Mouse (Mus musculus): Measurements from ENCODE around the gene Dusp11.
"Not testable (repeated sequence)": the region's sequence is repeated elsewhere in the genome, so short reads cannot be mapped to it uniquely, and the experiment has no call there.

Dusp11 gene

GRCm38 (mm10) chr6:85961101-85962091 is at the start of gene Dusp11:
Gene Dusp11, minus strand, starts transcription at chr6:85961667.
- DNase-seq (ENCODE audit: low spot score in 2 of 2) = peak; percentile 92

- peak in 1 of 2 experiments; percentile 13 for DNase-seq (ENCODE audit: low spot score in 2 of 2)
Observed at GRCm38 (mm10) chr6:86009980-86010379, 48.5 kb upstream of the Dusp11 start.

- DNase-seq (ENCODE audit: low spot score in 2 of 2) = peak; percentile 25 to 51
Observed at GRCm38 (mm10) chr6:86004271-86005148, 43.0 kb upstream of the Dusp11 start.

- no peak for DNase-seq (ENCODE audit: low spot score in 2 of 2)
Observed at GRCm38 (mm10) chr6:86003405-86003925, 42.0 kb upstream of the Dusp11 start.

- DNase-seq (ENCODE audit: low spot score in 2 of 2) = not testable (repeated sequence)
Observed at GRCm38 (mm10) chr6:85990774-85991173, 29.3 kb upstream of the Dusp11 start.

- DNase-seq (ENCODE audit: low spot score in 2 of 2) = not testable (repeated sequence)
Observed at GRCm38 (mm10) chr6:85989570-85989969, 28.1 kb upstream of the Dusp11 start.

- no peak for DNase-seq (ENCODE audit: low spot score in 2 of 2)
Observed at GRCm38 (mm10) chr6:85984351-85984750, 22.9 kb upstream of the Dusp11 start.

GRCm38 (mm10) chr6:85978736-85979135 is 17.3 kb upstream of the Dusp11 start:
- DNase-seq (ENCODE audit: low spot score in 2 of 2) = not testable (repeated sequence)

GRCm38 (mm10) chr6:85976242-85976641 is 14.8 kb upstream of the Dusp11 start:
- no peak for DNase-seq (ENCODE audit: low spot score in 2 of 2)

- no peak for DNase-seq (ENCODE audit: low spot score in 2 of 2)
Observed at GRCm38 (mm10) chr6:85975761-85976160, 14.3 kb upstream of the Dusp11 start.

GRCm38 (mm10) chr6:85974941-85975617 is 13.6 kb upstream of the Dusp11 start:
- no peak for DNase-seq (ENCODE audit: low spot score in 2 of 2)

- no peak for DNase-seq (ENCODE audit: low spot score in 2 of 2)
Observed at GRCm38 (mm10) chr6:85973336-85973735, 11.9 kb upstream of the Dusp11 start.

GRCm38 (mm10) chr6:85972699-85973098 is 11.2 kb upstream of the Dusp11 start:
- no peak for DNase-seq (ENCODE audit: low spot score in 2 of 2)

GRCm38 (mm10) chr6:85969889-85970288 is 8.4 kb upstream of the Dusp11 start:
- no peak for DNase-seq (ENCODE audit: low spot score in 2 of 2)

GRCm38 (mm10) chr6:85966686-85967085 is 5.2 kb upstream of the Dusp11 start:
- no peak for DNase-seq (ENCODE audit: low spot score in 2 of 2)

GRCm38 (mm10) chr6:85966081-85966480 is 4.6 kb upstream of the Dusp11 start:
- DNase-seq (ENCODE audit: low spot score in 2 of 2) = peak; percentile 6 to 33

GRCm38 (mm10) chr6:85957581-85957980 is 3.9 kb downstream of the Dusp11 start:
- DNase-seq (ENCODE audit: low spot score in 2 of 2) = no peak

GRCm38 (mm10) chr6:85948549-85948948 is 12.9 kb downstream of the Dusp11 start:
- no peak for DNase-seq (ENCODE audit: low spot score in 2 of 2)

GRCm38 (mm10) chr6:85942469-85942868 is 19.0 kb downstream of the Dusp11 start:
- no peak for DNase-seq (ENCODE audit: low spot score in 2 of 2)

- DNase-seq (ENCODE audit: low spot score in 2 of 2) = no peak
Observed at GRCm38 (mm10) chr6:85938701-85939100, 22.8 kb downstream of the Dusp11 start.
